Mouse (Mus musculus) limb, embryonic 13.5 days (tissue): ENCODE results near the gene Kif26b. TPM values are rescaled to one million over a fixed set of nuclear protein-coding genes. Genes with fewer than 3 reads are reported as not detected.

Source experiments
- ATAC-seq: fragments of 200-750 bp; cut with Nextera tagmentation; 2 replicates; pipeline ENCODE4 v1.8.0; 2017; ENCODE audit warnings: low read depth, moderate number of reproducible peaks, moderate TSS enrichment; ENCODE audit not compliant: low FRiP score
- H3K27ac ChIP-seq: fragments of 300-500 bp; sonication (generic); 2 replicates; pipeline ENCODE4 v1.5.1; 2015; ENCODE audit warnings: inconsistent platforms, mild to moderate bottlenecking, moderate library complexity
- H3K27me3 ChIP-seq: fragments of 300-500 bp; sonication (generic); 2 replicates; pipeline ENCODE4 v1.6.1; 2015; ENCODE audit warnings: mild to moderate bottlenecking, inconsistent platforms
- H3K36me3 ChIP-seq: fragments of 300-500 bp; sonication (generic); 2 replicates; pipeline ENCODE4 v1.6.1; 2015; ENCODE audit warnings: inconsistent platforms, mild to moderate bottlenecking, moderate library complexity
- H3K4me1 ChIP-seq: fragments of 300-500 bp; sonication (generic); 2 replicates; pipeline ENCODE4 v1.6.1; 2015; ENCODE audit warnings: inconsistent platforms
- H3K4me2 ChIP-seq: fragments of 300-500 bp; sonication (generic); replicated peaks from 2 replicates; pipeline ENCODE4 v1.6.1; 2015; ENCODE audit warnings: inconsistent platforms, mild to moderate bottlenecking, moderate library complexity
- H3K4me3 ChIP-seq: fragments of 300-500 bp; sonication (generic); 2 replicates; pipeline ENCODE4 v1.5.1; 2015; ENCODE audit warnings: moderate library complexity, mild to moderate bottlenecking, inconsistent platforms
- H3K9ac ChIP-seq: fragments of 300-500 bp; sonication (generic); 2 replicates; pipeline ENCODE4 v1.6.1; 2015; ENCODE audit warnings: mild to moderate bottlenecking, inconsistent platforms
- H3K9me3 ChIP-seq: fragments of 300-500 bp; sonication (generic); 2 replicates; pipeline ENCODE4 v1.6.1; 2016; ENCODE audit warnings: inconsistent platforms
- WGBS: fragments of 180-500 bp; shearing (Covaris S2); methylation state at CpG from one replicate; pipeline ENCODE4 v1.1.7; 2015; 5-methylcytosine and 5-hydroxymethylcytosine counted together
- polyA plus RNA-seq: library from polyadenylated mRNA; unstranded; fragments of >200 nt; fragmentation: Nextera tagmentation; extraction: Ambion mirVana; gene quantifications from 2 replicates; pipeline ENCODE4 v1.2.1, GENCODE M21; 2015

Kif26b gene
- polyA plus RNA-seq, 1 experiment from 2014 or later, result 13.3 TPM

- Histone ChIP-seq H3K9me3 (no peaks in the 10 kb centered on the region), H3K36me3 (peaks cover 28% of the 10 kb centered on the region), H3K27ac (peak overlapping the region; percentile 48; the same call in 1 of the 2 replicates), H3K4me2 (no peak overlapping the region), H3K4me1 (peaks cover 22% of the 10 kb centered on the region), H3K27me3 (no peaks in the 10 kb centered on the region), H3K4me3 (no peak overlapping the region), H3K9ac (no peak overlapping the region)
- WGBS, result 37% methylated on average over 8 of the region's 8 CpGs
- ATAC-seq, result no peak
Measured at GRCm38 (mm10) chr1:178542990-178543944, 14.3 kb downstream of the Kif26b start.

- peaks cover 23% of the 10 kb centered on the region for H3K36me3 ChIP-seq
- no peak for ATAC-seq
- H3K4me3 ChIP-seq, result no peak overlapping the region
- H3K4me2 ChIP-seq, result no peak overlapping the region
- WGBS, result 86% methylated on average over 3 of the region's 3 CpGs
- no peaks in the 10 kb centered on the region for H3K27me3 ChIP-seq
- no peak overlapping the region for H3K9ac ChIP-seq
- H3K9me3 ChIP-seq, result no peaks in the 10 kb centered on the region
- peaks cover 25% of the 10 kb centered on the region for H3K4me1 ChIP-seq
- no peak overlapping the region for H3K27ac ChIP-seq
Measured at GRCm38 (mm10) chr1:178544585-178544984, 15.7 kb downstream of the Kif26b start.

- Histone ChIP-seq H3K27ac (no peak overlapping the region), H3K9me3 (no peaks in the 10 kb centered on the region), H3K9ac (no peak overlapping the region), H3K4me3 (no peak overlapping the region), H3K36me3 (peaks cover 22% of the 10 kb centered on the region), H3K4me1 (peaks cover 48% of the 10 kb centered on the region), H3K27me3 (no peaks in the 10 kb centered on the region; the same call in 1 of the 2 replicates), H3K4me2 (no peak overlapping the region)
- ATAC-seq, result no peak
- WGBS, result 63% methylated on average over 4 of the region's 4 CpGs
Measured at GRCm38 (mm10) chr1:178549576-178549975, 20.7 kb downstream of the Kif26b start.

GRCm38 (mm10) chr1:178550477-178551047, 21.6 kb downstream of the Kif26b start:
- Histone ChIP-seq H3K4me3 (no peak overlapping the region), H3K9ac (no peak overlapping the region), H3K27ac (no peak overlapping the region), H3K4me2 (no peak overlapping the region), H3K36me3 (peaks cover 14% of the 10 kb centered on the region), H3K27me3 (no peaks in the 10 kb centered on the region; the same call in 1 of the 2 replicates), H3K9me3 (no peaks in the 10 kb centered on the region), H3K4me1 (peaks cover 48% of the 10 kb centered on the region)
- WGBS, result 35% methylated on average over 5 of the region's 5 CpGs
- no peak for ATAC-seq

- Histone ChIP-seq H3K36me3 (peaks cover 4% of the 10 kb centered on the region), H3K4me2 (no peak overlapping the region), H3K9me3 (no peaks in the 10 kb centered on the region), H3K27me3 (no peaks in the 10 kb centered on the region; the same call in 1 of the 2 replicates), H3K9ac (no peak overlapping the region), H3K27ac (no peak overlapping the region), H3K4me1 (peaks cover 48% of the 10 kb centered on the region), H3K4me3 (no peak overlapping the region)
- no peak for ATAC-seq
- WGBS, result 69% methylated on average over 6 of the region's 6 CpGs
Measured at GRCm38 (mm10) chr1:178552278-178552897, 23.5 kb downstream of the Kif26b start.

- Histone ChIP-seq H3K9me3 (no peaks in the 10 kb centered on the region), H3K36me3 (peaks cover 7% of the 10 kb centered on the region; the same call in 1 of the 2 replicates), H3K4me3 (no peak overlapping the region), H3K9ac (no peak overlapping the region), H3K27ac (no peak overlapping the region), H3K4me2 (peak overlapping the region; percentile 7; the same call in 1 of the 2 replicates), H3K4me1 (peaks cover 48% of the 10 kb centered on the region), H3K27me3 (no peaks in the 10 kb centered on the region; the same call in 1 of the 2 replicates)
- ATAC-seq, result no peak
- WGBS, result 38% methylated on average over 10 of the region's 10 CpGs
Measured at GRCm38 (mm10) chr1:178552898-178553284, 24.0 kb downstream of the Kif26b start.

- WGBS, result 89% methylated on average over 8 of the region's 8 CpGs
- no peak overlapping the region for H3K9ac ChIP-seq
Measured at GRCm38 (mm10) chr1:178556226-178556625, 27.3 kb downstream of the Kif26b start.

GRCm38 (mm10) chr1:178560043-178560442, 31.1 kb downstream of the Kif26b start:
- no peak overlapping the region for H3K4me3 ChIP-seq
- H3K9ac ChIP-seq, result no peak overlapping the region
- H3K4me1 ChIP-seq, result peaks cover 29% of the 10 kb centered on the region
- H3K27me3 ChIP-seq, result no peaks in the 10 kb centered on the region
- WGBS, result 100% methylated on average over 1 of the region's 1 CpGs
- H3K4me2 ChIP-seq, result no peak overlapping the region
- ATAC-seq, result no peak
- peaks cover 17% of the 10 kb centered on the region for H3K36me3 ChIP-seq
- no peak overlapping the region for H3K27ac ChIP-seq
- peaks cover 10% of the 10 kb centered on the region for H3K9me3 ChIP-seq

More at GRCm38 (mm10) chr1:178556226-178556625, 27.3 kb downstream of the Kif26b start:
- H3K4me2 ChIP-seq, result no peak overlapping the region
- no peak overlapping the region for H3K4me3 ChIP-seq
- H3K9me3 ChIP-seq, result peaks cover 10% of the 10 kb centered on the region
- H3K27ac ChIP-seq, result no peak overlapping the region
- H3K36me3 ChIP-seq, result peaks cover 17% of the 10 kb centered on the region
- H3K27me3 ChIP-seq, result no peaks in the 10 kb centered on the region; the same call in 1 of the 2 replicates
- ATAC-seq, result no peak
- peaks cover 30% of the 10 kb centered on the region for H3K4me1 ChIP-seq

GRCm38 (mm10) chr1:178563834-178564233, 34.9 kb downstream of the Kif26b start:
- H3K9ac ChIP-seq, result no peak overlapping the region
- peaks cover 11% of the 10 kb centered on the region for H3K36me3 ChIP-seq
- H3K4me2 ChIP-seq, result no peak overlapping the region
- no peaks in the 10 kb centered on the region for H3K27me3 ChIP-seq
- ATAC-seq, result no peak
- peaks cover 64% of the 10 kb centered on the region for H3K4me1 ChIP-seq
- no peak overlapping the region for H3K4me3 ChIP-seq
- WGBS, result 72% methylated on average over 2 of the region's 2 CpGs
- no peak overlapping the region for H3K27ac ChIP-seq
- peaks cover 10% of the 10 kb centered on the region for H3K9me3 ChIP-seq

GRCm38 (mm10) chr1:178564800-178565199, 35.9 kb downstream of the Kif26b start:
- H3K9ac ChIP-seq, result no peak overlapping the region
- WGBS, result 58% methylated on average over 3 of the region's 4 CpGs
- H3K9me3 ChIP-seq, result peaks cover 6% of the 10 kb centered on the region
- ATAC-seq, result no peak
- no peaks in the 10 kb centered on the region for H3K27me3 ChIP-seq
- H3K27ac ChIP-seq, result no peak overlapping the region
- peaks cover 73% of the 10 kb centered on the region for H3K4me1 ChIP-seq
- no peak overlapping the region for H3K4me3 ChIP-seq
- peaks cover 7% of the 10 kb centered on the region for H3K36me3 ChIP-seq
- no peak overlapping the region for H3K4me2 ChIP-seq

- peak overlapping the region; percentile 0; the same call in 1 of the 2 replicates for H3K4me2 ChIP-seq
Measured at GRCm38 (mm10) chr1:178568551-178569545, 39.9 kb downstream of the Kif26b start.

More at GRCm38 (mm10) chr1:178568551-178569545, 39.9 kb downstream of the Kif26b start:
- Histone ChIP-seq H3K27ac (peak overlapping the region; percentile 29; the same call in 1 of the 2 replicates), H3K27me3 (no peaks in the 10 kb centered on the region), H3K4me1 (peaks cover 93% of the 10 kb centered on the region), H3K4me3 (no peak overlapping the region), H3K36me3 (no peaks in the 10 kb centered on the region), H3K9me3 (no peaks in the 10 kb centered on the region), H3K9ac (no peak overlapping the region)
- ATAC-seq, result peak; percentile 32; the same call in 1 of the 2 replicates
- 19% methylated on average over 7 of the region's 7 CpGs for WGBS
